Mouse (Mus musculus): ENCODE data around the gene Ehd1.

DNA sequence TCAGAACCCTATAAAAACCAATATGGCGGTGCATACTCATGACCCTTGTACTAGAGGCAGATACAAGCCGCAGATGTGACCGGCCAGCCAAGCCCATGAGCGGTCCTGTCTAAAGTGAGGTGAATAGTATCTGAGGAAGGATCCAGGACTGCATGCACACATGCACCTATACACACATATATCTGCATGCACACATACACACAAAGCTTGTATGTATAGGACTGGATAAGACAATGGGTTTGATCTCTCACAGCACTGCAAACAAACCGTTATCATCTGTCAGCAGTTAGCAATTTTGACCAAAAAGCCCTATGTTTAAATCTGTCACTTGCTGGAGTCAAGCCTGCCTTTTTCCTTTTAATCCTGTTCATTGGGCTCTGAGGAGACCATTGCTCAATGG, 25.6 kb downstream of the Ehd1 start:
- TF ChIP-seq CTCF (IDR thresholded peaks at IDR 0.05; ENCODE audit: insufficient read depth, low read depth, low read length) (no peak), POLR2A (IDR thresholded peaks at IDR 0.05; ENCODE audit: insufficient read depth, low read depth, low read length) (no peak)
